Comparison of ENCODE assay signal across 17 mouse cellular contexts in the genomic region with DNA sequence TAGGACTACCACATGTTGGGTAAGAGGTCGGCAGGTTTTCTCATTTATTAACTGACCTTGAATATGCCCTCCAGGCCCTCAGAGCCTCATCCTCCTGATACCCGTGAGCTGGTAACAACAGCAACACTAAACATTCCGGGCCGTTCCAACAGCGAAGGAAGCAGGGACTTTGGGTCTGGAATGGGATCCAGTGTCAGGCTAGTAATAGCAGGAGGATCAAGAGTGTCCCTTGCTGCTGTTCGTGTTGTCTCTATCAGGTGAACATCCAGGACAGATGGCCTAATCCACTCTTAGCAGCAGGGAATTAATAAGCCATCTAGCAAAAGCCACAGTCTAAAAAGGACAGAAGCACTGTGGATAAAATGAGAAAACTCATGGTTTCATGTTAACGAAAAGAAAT.
A peak's percentile ranks its signal among the peaks of the same experiment; 100 is the strongest.
DNase-seq lines count a peak whose midpoint lies in the region; TF ChIP-seq lines count a peak whose summit lies in the region.
"Had no signal": no experiment of that assay in that cellular context is flagged by ENCODE, and none has a peak within 500 bp of the region (broad histone marks: within the 10 kb centered on the region; RNA-seq: fewer than 3 reads in every experiment).

No protein-coding gene starts in this region.

- H3K4me3 ChIP-seq in heart, embryonic 10.5 days, result no peak overlapping the region
- no peak overlapping the region for H3K4me3 ChIP-seq in kidney, adult 2 months (ENCODE audit: insufficient read depth, low read depth, low read length)
- H3K4me3 ChIP-seq: embryonic facial prominence, embryonic 12.5 days; limb, embryonic 15.5 days; midbrain, embryonic 15.5 days had no signal

- H3K27me3 ChIP-seq in heart, embryonic 10.5 days (ENCODE audit: insufficient read depth, poor library complexity, severe bottlenecking), result no peaks in the 10 kb centered on the region
- H3K27me3 ChIP-seq in kidney, adult 2 months (replicated peaks; ENCODE audit: control insufficient read depth, insufficient read depth, low read length), result no peaks in the 10 kb centered on the region
- H3K27me3 ChIP-seq: embryonic facial prominence, embryonic 12.5 days; limb, embryonic 15.5 days; midbrain, embryonic 15.5 days had no signal

- intact Hi-C loops in heart, postnatal 14 days (cut with DNase I), result no loop called here

- no peak for TF ChIP-seq CTCF in kidney, adult 2 months (conservative IDR thresholded peaks at IDR 0.05; ENCODE audit: insufficient read depth, insufficient read length, low read depth, low read length)

- DNase-seq in heart, embryonic 10.5 days (ENCODE audit: low spot score), result no peak
- DNase-seq in heart, postnatal 14 days, result no peak
- DNase-seq in kidney, adult 2 months, result peak; percentile 76
- DNase-seq in kidney, postnatal 10 days, result no peak
- DNase-seq in cerebellum, adult 11 months, result peak; percentile 70
- peak; percentile 45 to 67 for DNase-seq in cerebellum, postnatal 14 days
- DNase-seq in layer of hippocampus, adult 9-10 months (ENCODE audit: low spot score), result no peak
- no peak for DNase-seq in B cell, adult 2 months
- DNase-seq: adrenal gland, postnatal 36 days; gastrocnemius, postnatal 14 days; liver, postnatal 0 days; lung, postnatal 4 days; thymus, postnatal 36 days had no signal

- no peaks in the 10 kb centered on the region for H3K9me3 ChIP-seq in heart, embryonic 10.5 days
- H3K9me3 ChIP-seq: embryonic facial prominence, embryonic 12.5 days; limb, embryonic 15.5 days; midbrain, embryonic 15.5 days had no signal

- H3K36me3 ChIP-seq in heart, embryonic 10.5 days, result no peaks in the 10 kb centered on the region
- H3K36me3 ChIP-seq in kidney, adult 2 months (ENCODE audit: control insufficient read depth, insufficient read depth, low read length), result no peaks in the 10 kb centered on the region
- H3K36me3 ChIP-seq: embryonic facial prominence, embryonic 12.5 days; limb, embryonic 15.5 days; midbrain, embryonic 15.5 days had no signal

- 0 out of 2 replicates have a peak, but pooled peaks cover 2% of the 10 kb centered on the region for H3K4me1 ChIP-seq in heart, embryonic 10.5 days
- H3K4me1 ChIP-seq in kidney, adult 2 months (ENCODE audit: control insufficient read depth, insufficient read depth, low read length), result peaks cover 3% of the 10 kb centered on the region; the same call in 1 of the 2 replicates
- H3K4me1 ChIP-seq: embryonic facial prominence, embryonic 12.5 days; limb, embryonic 15.5 days; midbrain, embryonic 15.5 days had no signal

- no peak for TF ChIP-seq POLR2A in kidney, adult 2 months (IDR thresholded peaks at IDR 0.05; ENCODE audit: low read depth, low read length)

- WGBS in heart, embryonic 10.5 days, result 58% methylated on average over 7 of the region's 7 CpGs
- WGBS in kidney, adult 2 months, result 52% methylated on average over 7 of the region's 7 CpGs

- 0 out of 2 replicates have a peak overlapping the region, but pooled peaks have one; percentile 0 for H3K27ac ChIP-seq in heart, embryonic 10.5 days
- no peak overlapping the region for H3K27ac ChIP-seq in kidney, adult 2 months (ENCODE audit: insufficient read depth, low read depth, low read length)
- H3K27ac ChIP-seq: embryonic facial prominence, embryonic 12.5 days; limb, embryonic 15.5 days; midbrain, embryonic 15.5 days; stomach, postnatal 0 days had no signal

Comparison
In these comparisons a context has a peak if more than half of its experiments do, and no peak if none do; other contexts are left out.
1. DNase-seq: peak in kidney, adult 2 months (single experiment), cerebellum, adult 11 months (single experiment) and cerebellum, postnatal 14 days (2 of 2); none in heart, embryonic 10.5 days (single experiment), heart, postnatal 14 days (0 of 2), kidney, postnatal 10 days (single experiment), layer of hippocampus, adult 9-10 months (single experiment) and B cell, adult 2 months (0 of 2).